In the genomic region with DNA sequence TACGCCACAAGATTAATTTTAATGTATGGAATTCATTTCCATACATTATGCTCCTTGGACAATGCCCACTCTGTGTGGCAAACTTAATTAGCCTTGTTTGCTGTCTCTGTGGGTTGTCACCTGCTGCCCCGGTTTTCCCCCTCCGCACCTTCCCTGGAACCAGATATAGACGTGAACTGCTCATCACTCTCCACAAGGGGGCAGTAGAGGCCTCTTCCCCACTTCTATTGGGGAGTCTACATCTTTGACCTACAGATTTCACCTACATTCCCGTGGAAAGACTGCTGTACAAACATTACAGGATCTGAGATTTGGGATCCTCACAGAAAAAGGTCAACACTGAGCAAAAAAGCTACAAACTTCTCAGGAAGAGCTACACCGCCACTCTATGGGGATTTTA, we compare ENCODE assay signal across 9 mouse cellular contexts. TPM values are rescaled to one million over a fixed set of nuclear protein-coding genes. Genes with fewer than 3 reads are reported as not detected.
A peak's percentile ranks its signal among the peaks of the same experiment; 100 is the strongest.
DNase-seq lines count a peak whose midpoint lies in the region; ATAC-seq and TF ChIP-seq lines count a peak whose summit lies in the region.
"Had no signal": no experiment of that assay in that cellular context is flagged by ENCODE, and none has a peak within 500 bp of the region (broad histone marks: within the 10 kb centered on the region; RNA-seq: fewer than 3 reads in every experiment).

No protein-coding gene starts in this region.

- H3K27ac ChIP-seq in heart, embryonic 10.5 days, result no peak overlapping the region
- H3K27ac ChIP-seq in bone marrow macrophage, adult 2 months (ENCODE audit: insufficient read depth, low read depth, low read length), result no peak overlapping the region
- H3K27ac ChIP-seq in testis, adult 2 months (ENCODE audit: control insufficient read depth, insufficient read depth, low read depth, low read length), result no peak overlapping the region
- H3K27ac ChIP-seq: lung, embryonic 15.5 days had no signal

- no peaks in the 10 kb centered on the region for H3K36me3 ChIP-seq in heart, embryonic 10.5 days
- no peaks in the 10 kb centered on the region for H3K36me3 ChIP-seq in testis, adult 2 months (ENCODE audit: control insufficient read depth, insufficient read depth, low read length)
- H3K36me3 ChIP-seq: lung, embryonic 15.5 days had no signal

- intact Hi-C loops in heart, postnatal 10 days (cut with DNase I), result loop anchor here (10.0 kb wide), 1 partner anchor 300 kb away; no protein-coding TSS in a partner anchor

- ATAC-seq in CD4-positive, CD25-positive, alpha-beta regulatory T cell, adult 4 months, result peak; percentile 40
- 0 out of 2 replicates have a peak, but pooled peaks have one; percentile 33 for ATAC-seq in monocyte, adult 5-6 weeks (replicated peaks; ENCODE audit: insufficient number of reproducible peaks, low FRiP score, low TSS enrichment, poor library complexity, severe bottlenecking)

- no peak for TF ChIP-seq POLR2A in bone marrow macrophage, adult 2 months (IDR thresholded peaks at IDR 0.05; ENCODE audit: borderline replicate concordance, low read depth, low read length)
- TF ChIP-seq POLR2A in testis, adult 2 months (IDR thresholded peaks at IDR 0.05; ENCODE audit: control insufficient read depth, low read depth, low read length), result no peak

- DNase-seq in heart, postnatal 10 days, result peak; percentile 55 to 78
- no peak for DNase-seq in heart, embryonic 10.5 days (ENCODE audit: low spot score)
- DNase-seq in forelimb bud, embryonic 11.5 days (ENCODE audit: low read depth, low spot score), result peak; percentile 65
- peak; percentile 50 to 66 for DNase-seq in layer of hippocampus, postnatal 14 days (ENCODE audit: low spot score in 2 of 2)

- H3K4me3 ChIP-seq in heart, embryonic 10.5 days, result no peak overlapping the region
- peak overlapping the region; percentile 30 for H3K4me3 ChIP-seq in bone marrow macrophage, adult 2 months (ENCODE audit: insufficient read depth, low read length)
- H3K4me3 ChIP-seq in testis, adult 2 months (ENCODE audit: control insufficient read depth, low read depth, low read length), result no peak overlapping the region
- H3K4me3 ChIP-seq: lung, embryonic 15.5 days had no signal

- TF ChIP-seq CTCF in bone marrow macrophage, adult 2 months (IDR thresholded peaks at IDR 0.05; ENCODE audit: low read depth, low read length), result peak; percentile 59; the same call in 1 of the 2 replicates
- TF ChIP-seq CTCF in testis, adult 2 months (IDR thresholded peaks at IDR 0.05; ENCODE audit: control insufficient read depth, insufficient read depth, insufficient replicate concordance, low read depth, low read length), result peak; percentile 72; the same call in 1 of the 2 replicates

- H3K27me3 ChIP-seq in heart, embryonic 10.5 days (ENCODE audit: insufficient read depth, poor library complexity, severe bottlenecking), result peaks cover 11% of the 10 kb centered on the region; the same call in 1 of the 2 replicates
- no peaks in the 10 kb centered on the region for H3K27me3 ChIP-seq in testis, adult 2 months (ENCODE audit: control insufficient read depth, insufficient read depth, low read length)

- peaks cover 3% of the 10 kb centered on the region; the same call in 1 of the 2 replicates for H3K4me1 ChIP-seq in heart, embryonic 10.5 days
- H3K4me1 ChIP-seq in bone marrow macrophage, adult 2 months (ENCODE audit: control insufficient read depth, insufficient read depth, low read length), result peaks cover 56% of the 10 kb centered on the region
- no peaks in the 10 kb centered on the region; the same call in 1 of the 2 replicates for H3K4me1 ChIP-seq in testis, adult 2 months (ENCODE audit: control insufficient read depth, insufficient read depth, low read length)

- no peaks in the 10 kb centered on the region for H3K9me3 ChIP-seq in heart, embryonic 10.5 days
- H3K9me3 ChIP-seq: lung, embryonic 15.5 days had no signal

- WGBS in heart, embryonic 10.5 days, result 35% methylated on average over 6 of the region's 6 CpGs

RNA-seq across cellular contexts. Expression of a gene that starts 1.0 kb away (rescaled TPM):
- not detected for total RNA-seq in heart, postnatal 10 days (2021)
- 0.21 TPM in 1 of 2 replicates, not detected in the other for polyA plus RNA-seq in heart, embryonic 10.5 days (2016; fragmentation: Nextera tagmentation; extraction: Ambion mirVana)
- polyA plus RNA-seq in CD4-positive, CD25-positive, alpha-beta regulatory T cell, adult 4 months (2017; shearing (Covaris generic)), result not detected
- 5.0 and 6.2 TPM in 2 replicates for polyA plus RNA-seq in bone marrow macrophage, adult 2 months (2012; ENCODE audit: insufficient read depth, insufficient read length, missing spikeins)
- not detected for total RNA-seq in layer of hippocampus, postnatal 14 days (2021)
- total RNA-seq in monocyte, adult 5-6 weeks (2017), result not detected in 3 replicates
- polyA plus RNA-seq in testis, adult 2 months (2012; rRNA removed), result not detected in 2 replicates

RNA-seq across cellular contexts. Expression of a gene that starts 4.0 kb away (rescaled TPM):
- 1 to 10 TPM; 5.0 to 5.9 TPM for total RNA-seq in heart, postnatal 10 days (2021)
- polyA plus RNA-seq in heart, embryonic 10.5 days (2016; fragmentation: Nextera tagmentation; extraction: Ambion mirVana), result 18.7 and 26.4 TPM in 2 replicates
- 10 to 100 TPM; 16.0 to 20.2 TPM for polyA plus RNA-seq in CD4-positive, CD25-positive, alpha-beta regulatory T cell, adult 4 months (2017; shearing (Covaris generic))
- polyA plus RNA-seq in bone marrow macrophage, adult 2 months (2012; ENCODE audit: insufficient read depth, insufficient read length, missing spikeins), result 7.9 and 8.1 TPM in 2 replicates
- 1 to 10 TPM; 9.0 to 9.1 TPM for total RNA-seq in layer of hippocampus, postnatal 14 days (2021)
- total RNA-seq in monocyte, adult 5-6 weeks (2017), result 7.8 to 13.5 TPM (median 9.5 TPM) in 3 replicates
- polyA plus RNA-seq in testis, adult 2 months (2012; rRNA removed), result 8.7 and 9.5 TPM in 2 replicates

RNA-seq across cellular contexts. Expression of a gene that starts 17.9 kb away (rescaled TPM):
- total RNA-seq in heart, postnatal 10 days (2021), result not detected
- 0.14 TPM in 1 of 2 replicates, not detected in the other for polyA plus RNA-seq in heart, embryonic 10.5 days (2016; fragmentation: Nextera tagmentation; extraction: Ambion mirVana)
- not detected for polyA plus RNA-seq in CD4-positive, CD25-positive, alpha-beta regulatory T cell, adult 4 months (2017; shearing (Covaris generic))
- polyA plus RNA-seq in bone marrow macrophage, adult 2 months (2012; ENCODE audit: insufficient read depth, insufficient read length, missing spikeins), result not detected in 2 replicates
- not detected for total RNA-seq in layer of hippocampus, postnatal 14 days (2021)
- total RNA-seq in monocyte, adult 5-6 weeks (2017), result not detected in 3 replicates
- polyA plus RNA-seq in testis, adult 2 months (2012; rRNA removed), result 0.06 and 0.09 TPM in 2 replicates
- polyA plus RNA-seq: lung, embryonic 15.5 days had no signal

RNA-seq across cellular contexts. Expression of a gene that starts 28.3 kb away (rescaled TPM):
- total RNA-seq in heart, postnatal 10 days (2021), result not detected
- polyA plus RNA-seq in heart, embryonic 10.5 days (2016; fragmentation: Nextera tagmentation; extraction: Ambion mirVana), result 2.7 TPM in 1 of 2 replicates, not detected in the other
- not detected for polyA plus RNA-seq in CD4-positive, CD25-positive, alpha-beta regulatory T cell, adult 4 months (2017; shearing (Covaris generic))
- not detected in 2 replicates for polyA plus RNA-seq in bone marrow macrophage, adult 2 months (2012; ENCODE audit: insufficient read depth, insufficient read length, missing spikeins)
- not detected for total RNA-seq in layer of hippocampus, postnatal 14 days (2021)
- total RNA-seq in monocyte, adult 5-6 weeks (2017), result not detected in 3 replicates
- polyA plus RNA-seq in testis, adult 2 months (2012; rRNA removed), result 1.2 and 1.8 TPM in 2 replicates

RNA-seq across cellular contexts. Expression of a gene that starts 37.1 kb away (rescaled TPM):
- not detected for total RNA-seq in heart, postnatal 10 days (2021)
- polyA plus RNA-seq in heart, embryonic 10.5 days (2016; fragmentation: Nextera tagmentation; extraction: Ambion mirVana), result 0.32 and 2.5 TPM in 2 replicates
- polyA plus RNA-seq in CD4-positive, CD25-positive, alpha-beta regulatory T cell, adult 4 months (2017; shearing (Covaris generic)), result not detected
- not detected in 2 replicates for polyA plus RNA-seq in bone marrow macrophage, adult 2 months (2012; ENCODE audit: insufficient read depth, insufficient read length, missing spikeins)
- not detected for total RNA-seq in layer of hippocampus, postnatal 14 days (2021)
- not detected in 3 replicates for total RNA-seq in monocyte, adult 5-6 weeks (2017)
- polyA plus RNA-seq in testis, adult 2 months (2012; rRNA removed), result not detected in 2 replicates
- polyA plus RNA-seq: lung, embryonic 15.5 days had no signal
